Mouse (Mus musculus): Measurements from ENCODE around the gene Vps13d.

DNA sequence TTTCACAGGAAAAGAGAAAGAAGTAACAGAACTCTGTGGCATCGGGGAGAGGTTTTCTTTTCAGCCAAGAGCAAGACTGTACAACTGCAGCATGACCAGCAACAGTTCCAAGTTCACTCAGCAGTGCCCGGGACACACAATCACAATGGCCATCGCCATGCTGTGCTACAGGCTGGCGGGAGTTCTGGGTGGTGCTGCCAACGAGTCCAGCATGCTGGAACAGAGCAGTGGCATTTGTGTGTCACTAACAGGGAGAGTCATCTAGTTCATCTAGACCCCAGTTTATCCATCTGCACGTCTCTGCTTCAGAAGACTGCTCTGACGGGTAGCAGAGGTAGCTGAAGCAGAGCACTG is 169.4 kb downstream of the Vps13d start:
- TF ChIP-seq CTCF (IDR thresholded peaks at IDR 0.05) = no peak
- no peak for TF ChIP-seq EP300 (IDR thresholded peaks at IDR 0.05)
